Mouse (Mus musculus) G1E (cell line): ENCODE measurements around the gene Eif2ak3. TPM values are rescaled to one million over a fixed set of nuclear protein-coding genes. Genes with fewer than 3 reads are reported as not detected.

Experiments
- ATAC-seq: 2 replicates; pipeline ENCODE4 v1.8.0; 2016; ENCODE audit warnings: mild to moderate bottlenecking; ENCODE audit not compliant: insufficient number of reproducible peaks, poor library complexity, low FRiP score, severe bottlenecking; ENCODE audit errors: extremely low read depth
- DNase-seq: peaks from one replicate; pipeline ENCODE4 v3.0.0; 2012; ENCODE audit warnings: low spot score
- H3K27me3 ChIP-seq: 2 replicates; pipeline ENCODE4 v1.6.1; 2012; ENCODE audit warnings: mild to moderate bottlenecking, low read length, inconsistent platforms; ENCODE audit not compliant: insufficient read depth
- H3K36me3 ChIP-seq: replicated peaks from 2 replicates; pipeline ENCODE3; 2012; ENCODE audit warnings: mild to moderate bottlenecking, inconsistent platforms
- H3K4me1 ChIP-seq: 2 replicates; pipeline ENCODE4 v1.6.1; 2012; ENCODE audit warnings: low read depth, low read length, inconsistent platforms, mixed read lengths; ENCODE audit not compliant: insufficient read depth
- H3K4me3 ChIP-seq: 2 replicates; pipeline ENCODE4 v1.5.1; 2012; ENCODE audit warnings: low read depth, mild to moderate bottlenecking, inconsistent platforms, low read length, moderate library complexity, mixed read lengths
- H3K9me3 ChIP-seq: replicated peaks from 2 replicates; pipeline ENCODE4 v1.6.1; 2012; ENCODE audit warnings: inconsistent platforms
- CTCF ChIP-seq: IDR thresholded peaks from 2 replicates; pipeline ENCODE4 v1.5.1; 2012; ENCODE audit warnings: low read depth, low read length, inconsistent platforms, mixed read lengths
- GATA1 ChIP-seq: IDR thresholded peaks from 2 replicates; pipeline ENCODE4 v1.6.1; 2012; ENCODE audit warnings: borderline replicate concordance, low read length, inconsistent platforms, mixed read lengths
- GATA2 ChIP-seq: IDR thresholded peaks from 2 replicates; pipeline ENCODE4 v1.6.1; 2012; ENCODE audit warnings: low read depth, low read length, inconsistent platforms, borderline replicate concordance
- POLR2AphosphoS5 ChIP-seq: IDR thresholded peaks from 2 replicates; pipeline ENCODE4 v1.6.1; 2012; ENCODE audit warnings: low read depth, low read length, inconsistent platforms; ENCODE audit not compliant: insufficient replicate concordance
- TAL1 ChIP-seq: conservative IDR thresholded peaks from 2 replicates; pipeline ENCODE4 v1.6.1; 2012; ENCODE audit warnings: low read depth, low read length, inconsistent platforms, mixed read lengths
- polyA plus RNA-seq: library from polyadenylated mRNA; stranded (reverse); fragments of >175 nt; gene quantifications from 2 replicates; pipeline ENCODE4 v1.2.3, GENCODE M21; 2012
- total RNA-seq, 2 experiments: library from RNA; stranded (forward) in 1 of 2; stranded (reverse) in 1 of 2; fragments of 200-1000 nt in 1 of 2; fragments of >200 nt in 1 of 2; fragmentation: Nextera tagmentation in 1 of 2; gene quantifications; 2 replicates each; pipeline ENCODE4 v1.2.3; 2014 to 2017

Eif2ak3 gene
- total and polyA plus RNA-seq, 3 experiments = 1.9 to 15.4 (median 12.0) TPM

GRCm38 (mm10) chr6:70830552-70830951, 13.8 kb upstream of the Eif2ak3 start:
- Histone ChIP-seq H3K4me1 (no peaks in the 10 kb centered on the region), H3K36me3 (no peaks in the 10 kb centered on the region), H3K4me3 (no peak overlapping the region), H3K9me3 (no peaks in the 10 kb centered on the region), H3K27me3 (peaks cover 27% of the 10 kb centered on the region)
- DNase-seq = no peak
- no peak for TF ChIP-seq POLR2AphosphoS5
- TF ChIP-seq GATA2 = no peak
- TF ChIP-seq TAL1 = no peak
- no peak for TF ChIP-seq GATA1
- no peak for TF ChIP-seq CTCF
- ATAC-seq = no peak

DNA sequence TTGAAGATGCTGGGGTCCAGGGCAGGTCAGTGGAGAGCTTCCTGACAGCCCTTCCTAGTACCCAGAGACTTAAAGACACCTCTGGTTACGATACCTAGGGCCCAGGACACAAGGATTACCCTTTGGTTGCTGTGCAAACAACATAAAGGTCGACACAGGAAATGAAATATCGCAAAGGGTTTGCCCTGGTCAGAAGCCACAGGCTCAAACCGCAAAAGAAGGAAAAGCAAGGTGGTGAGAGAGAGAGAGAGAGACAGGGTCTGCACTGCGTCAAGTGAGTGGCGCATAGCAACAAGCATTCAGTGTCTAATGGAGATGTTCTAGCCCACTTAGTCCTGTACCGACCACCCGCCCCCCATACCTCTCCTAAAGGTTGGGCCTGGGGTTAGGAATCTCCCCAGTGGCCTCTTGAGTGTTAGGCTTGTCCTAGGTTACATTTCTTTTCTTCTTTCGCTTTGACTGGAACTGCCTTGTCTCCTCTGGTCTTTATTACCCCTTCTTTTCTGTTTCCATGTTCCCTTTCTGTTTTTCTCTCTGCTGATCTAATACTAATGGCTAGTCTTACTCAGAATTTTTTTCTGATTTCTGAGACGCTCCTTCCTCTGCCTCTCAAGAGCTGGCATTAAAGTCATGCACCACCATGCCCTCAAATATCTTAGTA, 13.0 kb upstream of the Eif2ak3 start:
- ATAC-seq (no peak), DNase-seq (no peak)
- Histone ChIP-seq H3K36me3 (no peaks in the 10 kb centered on the region), H3K4me1 (no peaks in the 10 kb centered on the region), H3K27me3 (peaks cover 31% of the 10 kb centered on the region), H3K9me3 (no peaks in the 10 kb centered on the region), H3K4me3 (no peak overlapping the region)
- TF ChIP-seq CTCF (no peak), GATA1 (no peak), POLR2AphosphoS5 (no peak), TAL1 (no peak), GATA2 (no peak)

DNA sequence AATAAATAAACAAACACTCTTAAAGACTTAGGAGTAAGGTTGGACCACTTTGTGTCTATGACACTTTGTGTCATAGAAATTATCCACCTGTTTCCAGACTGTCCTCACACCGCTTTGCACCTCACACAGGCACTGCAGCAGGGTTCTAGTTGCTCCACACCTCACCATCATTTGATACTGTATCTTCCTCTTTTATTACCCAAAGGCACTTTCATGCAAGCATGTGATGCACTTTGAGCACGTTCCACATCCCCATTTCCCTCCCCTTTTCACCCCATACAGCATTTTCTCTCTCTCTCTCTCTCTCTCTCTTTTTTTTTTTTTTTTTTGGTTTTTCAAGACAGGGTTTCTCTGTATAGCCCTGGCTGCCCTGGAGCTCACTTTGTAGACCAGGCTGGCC, 7.0 kb upstream of the Eif2ak3 start:
- H3K4me3 ChIP-seq = no peak overlapping the region
- TF ChIP-seq POLR2AphosphoS5 (no peak), GATA2 (no peak), CTCF (no peak), TAL1 (no peak), GATA1 (no peak)
- no peaks in the 10 kb centered on the region for H3K9me3 ChIP-seq
- peaks cover 10% of the 10 kb centered on the region for H3K4me1 ChIP-seq
- no peaks in the 10 kb centered on the region for H3K36me3 ChIP-seq
- H3K27me3 ChIP-seq = peaks cover 13% of the 10 kb centered on the region
- DNase-seq (no peak), ATAC-seq (no peak)

DNA sequence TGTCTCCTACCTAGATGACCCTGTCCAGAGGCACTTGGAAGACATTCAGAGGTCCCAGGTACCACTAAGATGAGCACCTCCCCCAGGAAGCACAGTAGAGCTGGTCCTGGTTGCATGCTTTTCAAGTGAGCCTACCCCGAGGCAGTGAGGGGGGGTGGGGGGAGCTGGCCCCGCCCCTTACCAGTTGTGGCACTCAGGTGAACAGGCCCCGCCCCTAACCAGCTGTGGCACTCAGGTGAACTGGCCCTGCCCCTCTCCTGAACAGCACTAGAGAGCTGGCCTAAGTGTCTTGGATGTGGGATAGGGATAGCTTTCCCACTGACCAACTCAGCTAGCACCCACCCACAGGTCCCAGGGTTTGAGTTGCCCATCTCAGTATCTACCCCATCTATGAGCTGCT, 5.8 kb upstream of the Eif2ak3 start:
- Histone ChIP-seq H3K9me3 (no peaks in the 10 kb centered on the region), H3K27me3 (peaks cover 11% of the 10 kb centered on the region), H3K4me1 (peaks cover 17% of the 10 kb centered on the region), H3K36me3 (no peaks in the 10 kb centered on the region), H3K4me3 (no peak overlapping the region)
- no peak for ATAC-seq
- TF ChIP-seq TAL1 = no peak
- TF ChIP-seq CTCF = no peak
- TF ChIP-seq GATA1 = no peak
- no peak for TF ChIP-seq POLR2AphosphoS5
- no peak for TF ChIP-seq GATA2
- no peak for DNase-seq

DNA sequence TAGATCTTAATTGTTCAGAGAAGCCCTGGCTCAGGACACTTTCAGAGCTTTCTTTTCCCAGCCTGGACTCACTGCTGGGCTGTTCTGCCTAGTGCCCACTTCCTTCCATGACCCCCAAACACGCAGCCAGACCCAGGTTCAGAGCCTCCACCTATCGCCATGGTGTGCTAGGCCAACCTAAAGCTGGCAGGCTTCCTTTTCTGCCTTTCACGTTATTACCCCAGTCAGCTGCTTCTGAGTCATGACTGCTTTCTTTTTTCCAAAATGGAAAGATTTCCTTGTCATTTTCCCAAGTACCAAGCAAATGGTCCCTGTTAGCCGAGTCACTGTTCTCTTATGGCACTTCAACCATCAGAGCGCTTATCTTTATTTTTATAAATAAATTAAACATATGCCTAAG, 4.0 kb upstream of the Eif2ak3 start:
- H3K36me3 ChIP-seq = no peaks in the 10 kb centered on the region
- H3K4me3 ChIP-seq = no peak overlapping the region
- peaks cover 25% of the 10 kb centered on the region for H3K4me1 ChIP-seq
- ATAC-seq = no peak
- DNase-seq = no peak
- H3K9me3 ChIP-seq = no peaks in the 10 kb centered on the region
- H3K27me3 ChIP-seq = 0 out of 2 replicates have a peak, but pooled peaks cover 4% of the 10 kb centered on the region
- TF ChIP-seq POLR2AphosphoS5 (no peak), GATA1 (no peak), CTCF (no peak), TAL1 (no peak), GATA2 (no peak)

DNA sequence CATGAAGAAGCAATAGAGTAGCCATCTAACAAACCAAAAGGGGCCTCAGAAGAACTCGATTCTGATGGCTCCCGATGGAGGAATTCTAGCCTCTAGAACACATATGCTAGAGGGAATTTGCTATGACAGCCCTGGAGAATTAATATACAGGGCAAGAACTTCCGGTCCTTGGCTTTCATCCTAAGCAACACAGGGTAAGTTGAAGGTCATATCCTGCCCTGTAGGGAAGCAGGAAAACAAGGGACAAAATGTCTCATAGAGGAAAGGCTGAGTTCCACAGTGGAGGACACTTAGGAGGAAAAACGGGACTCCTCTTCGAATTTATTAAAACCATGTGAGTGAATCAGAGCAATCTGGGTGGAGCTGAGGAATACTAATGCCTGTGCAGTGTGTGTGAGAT, 1.3 kb upstream of the Eif2ak3 start:
- Histone ChIP-seq H3K4me3 (no peak overlapping the region), H3K36me3 (peaks cover 13% of the 10 kb centered on the region), H3K4me1 (peaks cover 37% of the 10 kb centered on the region), H3K27me3 (no peaks in the 10 kb centered on the region), H3K9me3 (no peaks in the 10 kb centered on the region)
- DNase-seq = no peak
- TF ChIP-seq GATA2 (no peak), GATA1 (no peak), TAL1 (no peak), CTCF (no peak), POLR2AphosphoS5 (no peak)
- no peak for ATAC-seq
